Mouse (Mus musculus) midbrain, postnatal 0 days (tissue): Measurements from ENCODE around the gene Macf1. TPM values are rescaled to one million over a fixed set of nuclear protein-coding genes. Genes with fewer than 3 reads are reported as not detected.
A peak's percentile ranks its signal among the peaks of the same experiment; 100 is the strongest.

Source experiments
- ATAC-seq: fragments of 200-750 bp; cut with Nextera tagmentation; 2 replicates; pipeline ENCODE4 v1.8.0; 2017; ENCODE audit warnings: moderate number of reproducible peaks, mild to moderate bottlenecking, moderate TSS enrichment, moderate library complexity; ENCODE audit not compliant: low FRiP score
- DNase-seq: peaks from one replicate; pipeline ENCODE4 v3.0.0-alpha.2; 2015; ENCODE audit warnings: low spot score
- H3K27ac ChIP-seq: fragments of 300-500 bp; sonication (generic); 2 replicates; pipeline ENCODE4 v1.5.1; 2014; ENCODE audit warnings: low read depth, mild to moderate bottlenecking, low read length, mixed read lengths
- H3K27me3 ChIP-seq: fragments of 300-500 bp; sonication (generic); 2 replicates; pipeline ENCODE4 v1.6.1; 2014; ENCODE audit warnings: low read length, control low read depth, mixed read lengths; ENCODE audit not compliant: insufficient read depth
- H3K36me3 ChIP-seq: fragments of 300-500 bp; sonication (generic); 2 replicates; pipeline ENCODE4 v1.6.1; 2014; ENCODE audit warnings: low read length, control low read depth, mixed read lengths; ENCODE audit not compliant: insufficient read depth
- H3K4me1 ChIP-seq: fragments of 300-500 bp; sonication (generic); 2 replicates; pipeline ENCODE4 v1.6.1; 2014; ENCODE audit warnings: mild to moderate bottlenecking, control low read depth, antibody characterized with exemption, low read length, mixed read lengths; ENCODE audit not compliant: insufficient read depth
- H3K4me2 ChIP-seq: fragments of 300-500 bp; sonication (generic); 2 replicates; pipeline ENCODE4 v1.6.1; 2014; ENCODE audit warnings: low read depth, mild to moderate bottlenecking, low read length, mixed read lengths; ENCODE audit not compliant: poor library complexity, severe bottlenecking
- H3K4me3 ChIP-seq: fragments of 300-500 bp; sonication (generic); 2 replicates; pipeline ENCODE4 v1.5.1; 2014; ENCODE audit warnings: low read depth, mild to moderate bottlenecking, low read length, moderate library complexity
- H3K9ac ChIP-seq: fragments of 300-500 bp; sonication (generic); replicated peaks from 2 replicates; pipeline ENCODE4 v1.6.1; 2014; ENCODE audit warnings: mild to moderate bottlenecking, low read length, moderate library complexity, mixed read lengths; ENCODE audit not compliant: poor library complexity, severe bottlenecking
- H3K9me3 ChIP-seq: fragments of 300-500 bp; sonication (generic); 2 replicates; pipeline ENCODE4 v1.6.1; 2016; ENCODE audit warnings: low read length, control low read depth
- CTCF ChIP-seq: IDR thresholded peaks from 2 replicates; pipeline ENCODE4 v1.5.1; 2016; ENCODE audit warnings: antibody characterized with exemption, mild to moderate bottlenecking
- WGBS: fragments of 180-500 bp; shearing (Covaris S2); extraction: QIAGEN DNeasy Blood & Tissue Kit; methylation state at CpG from one replicate; pipeline ENCODE4 v1.1.7; 2014; 5-methylcytosine and 5-hydroxymethylcytosine counted together
- polyA plus RNA-seq: library from polyadenylated mRNA; unstranded; fragments of >200 nt; fragmentation: Nextera tagmentation; extraction: Ambion mirVana; gene quantifications from 2 replicates; pipeline ENCODE4 v1.2.1, GENCODE M21; 2015
- total RNA-seq: library from RNA; depleted of rRNA; stranded (reverse); fragments of >200 nt; gene quantifications from 2 replicates; pipeline ENCODE4 v1.2.3, GENCODE M21; 2014

The Macf1 gene
- total and polyA plus RNA-seq, 2 experiments from 2014 or later: 73.3 to 338 TPM

DNA sequence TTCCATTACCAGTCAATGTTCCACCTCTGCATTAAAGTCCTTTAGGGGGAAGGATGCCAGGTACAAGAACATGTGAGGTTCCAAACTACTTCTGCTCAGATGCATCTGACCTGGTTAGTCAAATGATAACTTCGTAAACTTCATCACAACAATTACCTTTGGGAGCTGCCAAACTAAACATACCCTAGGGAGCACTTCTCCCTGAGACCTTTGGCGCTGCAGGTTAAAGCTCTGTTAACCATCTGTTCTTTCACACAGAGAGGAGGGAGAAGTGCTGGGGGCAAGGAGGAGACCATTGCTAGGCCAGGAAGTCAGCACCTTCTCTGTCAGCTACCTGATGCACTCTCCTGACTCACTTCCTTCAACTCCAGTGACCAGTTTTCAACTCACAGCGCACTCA lies 96.5 kb downstream of the Macf1 start:
- ATAC-seq (no peak), DNase-seq (no peak)
- Histone ChIP-seq H3K27ac (no peak overlapping the region), H3K4me2 (no peak overlapping the region), H3K4me1 (0 out of 2 replicates have a peak, but pooled peaks cover 2% of the 10 kb centered on the region), H3K9ac (no peak overlapping the region), H3K27me3 (no peaks in the 10 kb centered on the region), H3K36me3 (no peaks in the 10 kb centered on the region), H3K4me3 (no peak overlapping the region), H3K9me3 (no peaks in the 10 kb centered on the region)
- 88% methylated on average over 3 of the region's 3 CpGs for WGBS
- TF ChIP-seq CTCF: no peak

DNA sequence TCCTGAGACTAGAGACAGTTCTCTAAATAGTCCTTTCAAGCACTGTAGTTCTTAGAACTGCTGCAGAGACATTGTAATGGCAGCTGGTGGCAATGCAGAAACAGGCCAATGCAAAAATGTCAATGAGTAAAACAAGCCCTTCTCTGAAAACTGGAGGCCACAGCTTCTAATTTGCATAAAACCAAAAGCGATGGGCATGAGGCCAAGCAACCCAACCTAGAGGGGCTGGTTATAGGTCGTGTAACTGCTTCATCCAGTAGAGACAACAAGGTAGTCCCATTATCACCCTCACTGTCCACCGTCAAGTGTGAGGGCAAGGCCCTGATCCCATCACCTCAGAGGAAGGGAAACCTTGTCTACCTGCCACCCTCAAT lies 99.5 kb downstream of the Macf1 start:
- Histone ChIP-seq H3K9me3 (no peaks in the 10 kb centered on the region), H3K9ac (no peak overlapping the region), H3K27me3 (no peaks in the 10 kb centered on the region), H3K36me3 (no peaks in the 10 kb centered on the region), H3K4me2 (no peak overlapping the region), H3K27ac (no peak overlapping the region), H3K4me3 (no peak overlapping the region), H3K4me1 (no peaks in the 10 kb centered on the region)
- 29% methylated on average over 3 of the region's 3 CpGs for WGBS
- TF ChIP-seq CTCF: no peak
- DNase-seq (no peak), ATAC-seq (no peak)

DNA sequence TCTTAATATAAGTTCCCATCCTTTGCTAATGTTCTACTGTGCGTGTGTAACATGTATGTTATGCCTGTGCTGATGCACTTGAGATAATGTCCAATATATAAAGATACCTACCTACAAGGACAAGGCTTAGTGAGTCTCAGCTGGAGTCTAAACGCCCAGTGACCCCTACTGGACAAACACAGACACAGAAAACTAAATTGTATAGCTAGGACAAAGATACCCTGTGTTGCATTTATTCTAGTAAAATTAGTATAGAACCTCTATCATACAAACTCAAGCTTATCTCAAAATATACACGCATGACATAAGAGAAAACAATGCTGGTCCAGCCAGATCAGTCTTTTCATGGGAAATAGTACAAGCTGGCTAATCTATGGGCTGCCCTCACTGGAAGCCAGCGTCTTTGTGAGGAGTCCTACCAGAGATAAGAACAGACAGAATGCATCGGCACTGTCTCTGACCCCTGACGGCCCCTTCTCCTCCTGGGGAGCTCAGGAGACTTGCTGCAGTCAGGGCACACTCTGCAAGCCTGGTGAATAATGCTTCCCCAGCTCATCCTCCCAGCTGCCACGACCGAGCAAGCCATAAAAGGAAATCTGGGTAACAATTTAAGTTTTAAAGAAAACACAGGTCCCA lies 100.0 kb downstream of the Macf1 start:
- no peaks in the 10 kb centered on the region for H3K27me3 ChIP-seq
- no peaks in the 10 kb centered on the region for H3K9me3 ChIP-seq
- DNase-seq (no peak), ATAC-seq (no peak)
- WGBS: 28% methylated on average over 8 of the region's 8 CpGs
- no peak overlapping the region for H3K9ac ChIP-seq
- no peak overlapping the region for H3K4me3 ChIP-seq
- no peaks in the 10 kb centered on the region for H3K36me3 ChIP-seq
- H3K4me1 ChIP-seq: no peaks in the 10 kb centered on the region
- H3K4me2 ChIP-seq: no peak overlapping the region
- peak; percentile 66 for TF ChIP-seq CTCF
- no peak overlapping the region for H3K27ac ChIP-seq

- H3K27ac ChIP-seq: no peak overlapping the region
- no peak for DNase-seq
Measured at GRCm38 (mm10) chr4:123577469-123578088, 106.6 kb downstream of the Macf1 start.

DNA sequence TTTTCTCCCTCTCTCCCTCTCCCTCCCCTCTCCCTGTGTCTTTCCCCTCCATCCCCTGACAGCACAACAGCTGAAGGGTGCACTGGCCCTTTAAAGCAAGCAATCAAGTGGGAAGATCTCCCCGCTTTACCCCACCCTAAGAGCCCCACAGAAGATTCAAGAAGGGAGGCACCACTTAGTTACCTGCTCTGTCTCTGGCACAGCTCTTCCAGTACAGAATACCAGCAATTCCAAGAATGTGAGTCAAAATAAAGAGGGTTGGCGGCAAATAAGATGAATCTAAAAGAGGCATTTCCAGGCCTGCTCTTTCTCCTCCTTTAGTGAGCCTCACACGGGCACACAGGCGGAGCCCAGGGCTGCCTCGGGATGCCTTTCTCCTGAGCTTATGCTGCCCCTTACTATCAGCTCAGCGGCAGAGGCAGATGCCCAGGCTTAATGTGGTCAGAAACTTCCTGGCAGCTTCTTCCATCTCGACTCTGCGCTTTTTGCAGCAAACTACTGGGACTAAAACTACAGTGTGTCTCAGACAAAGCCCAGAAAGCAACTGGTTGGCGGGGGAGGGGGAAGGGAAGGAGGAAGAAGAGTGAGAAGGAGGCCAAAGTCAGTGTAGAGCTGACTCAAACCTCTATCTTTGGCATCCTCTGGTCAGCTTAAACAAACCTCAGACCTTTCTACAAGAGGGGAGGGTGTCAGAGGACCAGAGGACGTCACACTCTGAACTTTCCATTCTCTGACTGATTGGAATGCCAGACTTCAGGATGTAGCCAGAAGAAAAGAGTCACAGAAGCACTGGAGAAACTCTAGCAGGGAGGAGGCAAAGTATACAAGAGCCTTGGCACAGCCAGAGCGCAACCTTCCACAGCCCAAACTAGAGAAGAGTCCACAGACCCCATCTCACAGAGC lies 111.5 kb downstream of the Macf1 start:
- peak; percentile 18 for DNase-seq
- no peaks in the 10 kb centered on the region for H3K9me3 ChIP-seq
- 15% methylated on average over 11 of the region's 11 CpGs for WGBS
- H3K27me3 ChIP-seq: no peaks in the 10 kb centered on the region
- no peak for ATAC-seq
- H3K36me3 ChIP-seq: no peaks in the 10 kb centered on the region
- no peak overlapping the region for H3K9ac ChIP-seq
- H3K4me3 ChIP-seq: no peak overlapping the region
- TF ChIP-seq CTCF: no peak
- H3K4me2 ChIP-seq: peak overlapping the region; percentile 30
- peaks cover 14% of the 10 kb centered on the region; the same call in 1 of the 2 replicates for H3K4me1 ChIP-seq
- H3K27ac ChIP-seq: peak overlapping the region; percentile 38; the same call in 1 of the 2 replicates

More at GRCm38 (mm10) chr4:123577469-123578088, 106.6 kb downstream of the Macf1 start:
- no peak overlapping the region for H3K4me3 ChIP-seq
- H3K4me2 ChIP-seq: no peak overlapping the region
- H3K36me3 ChIP-seq: no peaks in the 10 kb centered on the region
- H3K27me3 ChIP-seq: no peaks in the 10 kb centered on the region
- 69% methylated on average over 2 of the region's 2 CpGs for WGBS
- no peak for TF ChIP-seq CTCF
- H3K9ac ChIP-seq: no peak overlapping the region
- H3K9me3 ChIP-seq: no peaks in the 10 kb centered on the region
- ATAC-seq: no peak
- H3K4me1 ChIP-seq: peaks cover under 1% of the 10 kb centered on the region; the same call in 1 of the 2 replicates
